Mouse (Mus musculus) large intestine, adult 2 months (tissue): ENCODE measurements at regions not wholly inside any gene's neighbourhood (a gene's known extent, or its start where the extent isn't known, plus 50 kb on each side); places are given as distances from the start of the nearest gene placed in this dataset.

Experiments used
- DNase-seq: peaks from one replicate; pipeline ENCODE4 v3.0.0-alpha.2; 2012; ENCODE audit warnings: low read depth, low spot score
- WGBS: fragments of 180-500 bp; shearing (Covaris S2); methylation state at CpG from one replicate; pipeline ENCODE4 v1.1.7; 2018; 5-methylcytosine and 5-hydroxymethylcytosine counted together

GRCm38 (mm10) chr1:186454393-186455085, 251.2 kb downstream of the Tgfb2 start:
- no peak for DNase-seq
- WGBS, result 35% methylated on average over 4 of the region's 4 CpGs

DNA sequence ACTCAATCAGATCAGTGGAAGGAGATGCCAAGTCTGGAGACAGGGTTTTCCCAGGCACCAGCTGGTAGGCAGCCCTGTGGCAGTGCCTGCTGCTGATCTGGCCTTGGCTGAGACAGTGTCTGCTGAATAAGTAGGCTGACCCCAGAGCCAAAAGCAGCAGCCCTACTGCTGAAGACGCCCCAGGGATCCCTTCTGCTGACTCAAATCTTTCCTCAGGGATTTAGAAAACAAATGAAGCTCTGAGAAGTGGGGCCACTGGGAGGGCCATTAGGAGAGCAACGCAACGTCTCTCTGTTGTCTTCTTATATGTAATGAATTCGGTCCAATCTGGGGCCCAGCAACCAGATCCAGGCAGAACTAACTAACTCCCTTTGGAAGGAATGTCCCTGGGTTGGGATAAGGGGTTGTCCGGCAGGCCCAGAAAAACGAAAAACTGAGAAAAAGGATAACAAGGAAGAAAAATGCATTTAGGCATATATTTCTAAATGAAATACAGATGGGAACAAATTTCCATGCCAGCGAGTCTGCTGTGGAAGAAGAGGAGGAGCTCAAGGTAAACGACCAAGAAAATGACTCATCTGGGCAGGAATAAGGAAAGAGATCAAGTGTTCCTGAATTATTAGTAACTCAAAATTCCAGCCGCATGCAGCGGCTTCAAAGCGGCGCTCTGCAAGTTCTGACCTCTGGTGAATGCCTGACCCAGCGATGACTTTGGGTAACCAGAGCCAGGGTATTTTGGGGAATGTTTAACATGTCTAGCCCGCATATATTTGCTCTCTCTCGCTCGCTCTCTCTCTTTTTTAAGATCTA, 256.7 kb downstream of the Tgfb2 start:
- DNase-seq, result no peak
- 56% methylated on average over 16 of the region's 16 CpGs for WGBS

GRCm38 (mm10) chr1:186447521-186447920, 258.3 kb downstream of the Tgfb2 start:
- 25% methylated on average over 1 of the region's 1 CpGs for WGBS
- DNase-seq, result no peak

GRCm38 (mm10) chr1:186444701-186445131, 261.1 kb downstream of the Tgfb2 start:
- 48% methylated on average over 5 of the region's 5 CpGs for WGBS
- DNase-seq, result no peak

DNA sequence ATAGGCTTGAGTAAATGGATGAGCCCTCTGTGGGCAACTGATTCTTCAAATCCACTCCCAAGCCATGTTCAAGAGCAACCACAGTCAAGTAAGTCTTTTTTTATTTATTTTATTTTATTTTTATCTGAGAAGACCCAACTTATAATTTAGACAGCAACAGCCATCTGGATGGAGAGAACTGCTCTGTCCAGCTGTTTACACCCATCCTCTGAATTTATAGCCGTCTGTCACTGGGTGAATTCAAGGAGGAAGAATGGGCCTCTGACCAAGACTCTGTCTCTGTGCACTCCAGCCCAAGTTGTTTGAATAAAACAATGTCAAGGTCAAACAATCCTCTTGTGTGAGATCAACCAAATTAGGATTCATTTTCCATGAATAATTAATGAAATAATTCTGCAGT, 263.6 kb downstream of the Tgfb2 start:
- WGBS, result 45% methylated on average over 1 of the region's 1 CpGs
- no peak for DNase-seq

DNA sequence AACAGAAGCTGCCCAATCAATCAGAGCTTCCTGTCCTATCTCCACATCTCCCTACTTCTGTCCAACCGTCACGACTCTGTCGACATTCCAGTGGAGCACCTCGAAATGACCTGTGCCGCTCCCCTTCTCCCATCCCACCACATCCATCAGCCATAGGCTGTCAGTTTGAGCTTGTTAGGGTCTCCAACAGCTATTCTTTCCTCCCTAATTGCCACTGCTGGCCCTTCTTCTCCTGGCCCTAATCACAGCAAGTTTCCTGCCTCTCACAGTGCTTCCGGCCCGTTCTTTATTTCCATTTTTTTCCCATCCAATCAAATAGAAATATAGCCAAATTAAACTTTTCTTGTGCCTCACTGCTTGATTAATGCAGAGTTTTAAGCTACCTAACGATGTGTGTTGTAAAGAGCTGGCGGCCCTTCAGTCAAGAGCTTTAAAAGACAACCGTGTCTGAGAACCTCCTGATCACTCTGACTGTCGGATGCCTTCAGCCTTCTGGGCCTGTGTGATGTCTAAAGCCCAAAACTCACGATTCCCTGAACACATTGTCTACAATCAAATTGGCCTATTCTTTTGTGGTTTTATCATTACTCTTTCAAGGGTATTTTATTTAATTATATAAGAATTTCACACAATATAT, 270.3 kb downstream of the Tgfb2 start:
- 72% methylated on average over 12 of the region's 12 CpGs for WGBS
- no peak for DNase-seq

DNA sequence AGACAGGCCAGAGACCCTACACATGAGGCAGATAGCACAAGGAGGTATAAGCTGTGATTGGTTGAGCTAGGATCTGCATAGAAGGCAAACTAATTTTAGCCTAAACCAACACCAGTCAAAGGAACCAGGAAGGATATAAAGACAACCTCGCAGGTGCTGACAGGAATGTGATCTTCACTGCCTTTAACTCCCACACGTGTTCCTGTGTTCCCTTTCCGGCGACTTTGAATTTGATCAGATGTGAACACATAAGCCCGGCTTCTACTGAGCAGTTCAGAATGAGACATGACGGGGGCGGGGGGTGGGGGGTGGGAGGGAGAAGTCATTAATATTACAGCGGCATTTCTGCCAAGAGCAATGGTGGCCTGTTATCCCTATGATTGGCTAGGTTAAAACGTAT, 271.0 kb downstream of the Tgfb2 start:
- no peak for DNase-seq
- WGBS, result 71% methylated on average over 9 of the region's 9 CpGs

- no peak for DNase-seq
- WGBS, result 54% methylated on average over 2 of the region's 2 CpGs
These were observed 271.8 kb downstream of the Tgfb2 start for GRCm38 (mm10) chr1:186434007-186434406.

- DNase-seq, result no peak
- WGBS, result 67% methylated on average over 7 of the region's 7 CpGs
These were observed 272.6 kb downstream of the Tgfb2 start for GRCm38 (mm10) chr1:186433169-186433665.

GRCm38 (mm10) chr1:186425421-186425820, 280.4 kb downstream of the Tgfb2 start:
- no peak for DNase-seq
- WGBS, result 80% methylated on average over 6 of the region's 6 CpGs

GRCm38 (mm10) chr1:186424084-186424483, 281.7 kb downstream of the Tgfb2 start:
- DNase-seq, result no peak
- 84% methylated on average over 5 of the region's 5 CpGs for WGBS

- WGBS, result 33% methylated on average over 1 of the region's 1 CpGs
- DNase-seq, result no peak
These were observed 288.7 kb downstream of the Tgfb2 start for GRCm38 (mm10) chr1:186417101-186417500.

GRCm38 (mm10) chr1:186415321-186415720, 290.5 kb downstream of the Tgfb2 start:
- WGBS, result 85% methylated on average over 4 of the region's 4 CpGs
- DNase-seq, result no peak

GRCm38 (mm10) chr1:186413886-186414245, 291.9 kb downstream of the Tgfb2 start:
- WGBS, result 77% methylated on average over 6 of the region's 6 CpGs
- no peak for DNase-seq

- no peak for DNase-seq
- WGBS, result 73% methylated on average over 21 of the region's 21 CpGs
These were observed 292.5 kb downstream of the Tgfb2 start for GRCm38 (mm10) chr1:186413064-186413885.

DNA sequence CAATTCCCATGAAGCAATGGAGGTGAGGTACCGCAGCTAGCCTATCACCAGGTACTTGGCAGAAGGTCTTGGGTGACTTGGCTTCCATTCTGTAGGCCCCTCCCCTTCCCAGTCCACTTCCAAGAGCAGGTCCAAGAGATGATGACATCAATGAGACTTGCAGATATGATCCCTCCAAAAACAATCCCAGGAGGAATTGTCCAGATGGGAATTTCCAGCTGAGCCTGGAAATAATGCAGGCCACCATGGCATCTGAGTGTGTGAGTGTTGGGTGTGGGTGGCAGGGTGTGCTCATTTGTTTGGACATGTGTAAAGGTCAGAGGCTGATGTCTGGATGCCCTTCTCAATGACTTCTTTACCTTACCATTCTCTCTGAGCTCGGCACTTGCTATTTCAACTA, 293.5 kb downstream of the Tgfb2 start:
- 64% methylated on average over 2 of the region's 2 CpGs for WGBS
- no peak for DNase-seq

- DNase-seq, result no peak
- WGBS, result 78% methylated on average over 10 of the region's 10 CpGs
These were observed 291.9 kb upstream of the Lyplal1 start for GRCm38 (mm10) chr1:186408986-186409441.

DNA sequence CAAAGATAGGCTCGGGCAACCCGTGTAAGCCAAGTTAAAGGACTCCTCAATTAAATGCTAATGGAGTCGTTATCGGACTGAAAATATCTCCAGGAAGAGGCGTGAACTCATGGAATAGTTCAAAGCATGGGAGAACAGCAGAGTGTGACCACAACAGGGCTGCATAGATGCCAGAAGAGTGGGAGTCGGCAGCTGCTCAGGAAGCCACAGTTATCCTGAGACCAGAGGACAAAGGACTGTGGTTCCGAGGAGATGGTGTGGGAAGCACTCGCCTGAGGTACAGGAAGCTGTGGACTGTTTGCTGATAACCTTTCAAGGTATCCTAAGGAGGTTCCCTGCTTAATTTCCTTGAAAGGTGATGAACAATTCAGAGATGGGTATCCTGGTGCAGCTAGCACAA, 290.5 kb upstream of the Lyplal1 start:
- no peak for DNase-seq
- WGBS, result 79% methylated on average over 8 of the region's 8 CpGs

DNA sequence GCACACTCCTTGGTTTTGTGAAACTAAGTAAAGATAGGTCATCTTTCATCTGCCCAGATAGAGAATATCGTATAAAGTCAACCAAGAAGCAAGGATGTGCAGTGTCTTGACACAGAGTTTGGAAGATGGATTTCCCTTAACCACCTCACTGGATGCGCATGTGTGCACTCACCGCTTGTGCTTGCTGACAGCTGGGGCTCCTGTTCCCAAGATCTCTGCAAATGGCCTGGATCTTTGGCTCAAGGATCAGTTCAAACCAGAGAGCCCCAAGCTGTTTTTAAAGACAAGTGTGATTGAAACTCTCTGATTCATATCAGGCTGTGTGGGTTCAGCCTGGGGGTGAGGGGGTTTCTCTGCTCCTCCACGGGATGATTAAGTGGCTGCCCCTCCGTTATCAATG, 288.6 kb upstream of the Lyplal1 start:
- no peak for DNase-seq
- WGBS, result 90% methylated on average over 5 of the region's 5 CpGs

DNA sequence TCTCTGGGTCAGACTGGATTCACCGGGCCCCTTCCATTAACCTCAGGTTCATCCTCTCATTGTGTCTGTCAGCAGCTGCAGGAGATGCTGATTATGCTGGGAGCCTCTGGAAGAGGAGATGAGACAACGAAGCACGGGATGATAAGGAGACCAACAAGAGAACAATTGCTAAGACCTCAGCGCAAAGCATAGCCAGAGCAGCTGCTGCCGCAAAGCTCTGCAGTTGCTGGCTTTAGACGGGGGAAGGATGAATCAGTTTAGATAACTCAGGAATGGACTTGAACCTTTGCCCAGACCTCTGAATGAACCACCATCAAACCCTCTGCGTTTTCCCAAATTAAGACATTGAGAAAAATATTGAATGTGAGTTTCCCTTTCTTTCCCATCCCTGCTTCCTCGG, 282.7 kb upstream of the Lyplal1 start:
- no peak for DNase-seq
- WGBS, result 33% methylated on average over 8 of the region's 8 CpGs
